Mouse (Mus musculus) embryonic facial prominence, embryonic 14.5 days (tissue): Measurements from ENCODE around the gene Rps13. TPM values are rescaled to one million over a fixed set of nuclear protein-coding genes. Genes with fewer than 3 reads are reported as not detected.

Experiments
- ATAC-seq: fragments of 200-750 bp; cut with Nextera tagmentation; 2 replicates; pipeline ENCODE4 v1.8.0; 2017; ENCODE audit warnings: low read depth, moderate number of reproducible peaks, moderate TSS enrichment
- DNase-seq: peaks from one replicate; pipeline ENCODE4 v3.0.0-alpha.2; 2015; ENCODE audit warnings: low spot score
- H3K27ac ChIP-seq: fragments of 300-500 bp; sonication (generic); replicated peaks from 2 replicates; pipeline ENCODE4 v1.5.1; 2014; ENCODE audit warnings: low read depth, mild to moderate bottlenecking, low read length, moderate library complexity
- H3K27me3 ChIP-seq: fragments of 300-500 bp; sonication (generic); replicated peaks from 2 replicates; pipeline ENCODE4 v1.6.1; 2014; ENCODE audit warnings: low read length; ENCODE audit not compliant: control insufficient read depth, insufficient read depth
- H3K36me3 ChIP-seq: fragments of 300-500 bp; sonication (generic); 2 replicates; pipeline ENCODE4 v1.6.1; 2014; ENCODE audit warnings: low read length, mixed read lengths; ENCODE audit not compliant: control insufficient read depth, insufficient read depth
- H3K4me1 ChIP-seq: fragments of 300-500 bp; sonication (generic); 2 replicates; pipeline ENCODE4 v1.6.1; 2014; ENCODE audit warnings: antibody characterized with exemption, low read length; ENCODE audit not compliant: control insufficient read depth, insufficient read depth
- H3K4me2 ChIP-seq: fragments of 300-500 bp; sonication (generic); 2 replicates; pipeline ENCODE4 v1.6.1; 2014; ENCODE audit warnings: low read depth, mild to moderate bottlenecking, low read length, moderate library complexity, mixed read lengths
- H3K4me3 ChIP-seq: fragments of 300-500 bp; sonication (generic); 2 replicates; pipeline ENCODE4 v1.5.1; 2014; ENCODE audit warnings: low read depth, mild to moderate bottlenecking, low read length
- H3K9ac ChIP-seq: fragments of 300-500 bp; sonication (generic); 2 replicates; pipeline ENCODE4 v1.6.1; 2014; ENCODE audit warnings: low read depth, mild to moderate bottlenecking, low read length, moderate library complexity, mixed read lengths
- H3K9me3 ChIP-seq: fragments of 300-500 bp; sonication (generic); 2 replicates; pipeline ENCODE4 v1.6.1; 2016; ENCODE audit warnings: low read length; ENCODE audit not compliant: control insufficient read depth
- WGBS: fragments of 180-500 bp; shearing (Covaris S2); extraction: QIAGEN DNeasy Blood & Tissue Kit; methylation state at CpG from one replicate; pipeline ENCODE4 v1.1.7; 2014; 5-methylcytosine and 5-hydroxymethylcytosine counted together
- polyA plus RNA-seq: library from polyadenylated mRNA; unstranded; fragments of >200 nt; fragmentation: Nextera tagmentation; extraction: Ambion mirVana; gene quantifications from 2 replicates; pipeline ENCODE4 v1.2.1, GENCODE M21; 2014

Rps13 gene
- polyA plus RNA-seq, 1 experiment from 2014 or later, result 873 TPM

DNA sequence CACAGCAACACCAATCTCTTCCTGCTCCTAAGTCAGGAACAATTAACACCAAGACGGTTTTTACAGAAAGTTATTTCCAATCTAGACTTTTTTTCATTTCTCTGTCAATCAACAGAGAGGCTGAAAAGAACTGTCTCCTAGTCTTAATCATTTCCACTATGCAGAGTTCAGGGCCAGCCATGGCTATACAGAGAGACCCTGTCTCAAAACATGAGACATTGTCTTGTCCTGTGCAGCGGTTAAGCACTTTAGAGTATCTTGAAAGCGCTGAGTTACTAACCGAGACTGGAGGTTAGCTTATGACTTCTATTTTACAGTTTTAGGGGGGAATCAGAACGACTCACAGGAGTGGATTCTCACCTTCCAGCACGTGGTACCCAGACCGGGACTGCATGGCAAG is 5.2 kb downstream of the Rps13 start:
- DNase-seq (no peak), ATAC-seq (no peak)
- no peak overlapping the region for H3K9ac ChIP-seq
- H3K4me2 ChIP-seq, result no peak overlapping the region
- H3K27ac ChIP-seq, result no peak overlapping the region
- peaks cover 41% of the 10 kb centered on the region for H3K36me3 ChIP-seq
- no peaks in the 10 kb centered on the region for H3K27me3 ChIP-seq
- peaks cover 7% of the 10 kb centered on the region for H3K4me1 ChIP-seq
- H3K9me3 ChIP-seq, result no peaks in the 10 kb centered on the region
- no peak overlapping the region for H3K4me3 ChIP-seq
- WGBS, result 78% methylated on average over 7 of the region's 7 CpGs

DNA sequence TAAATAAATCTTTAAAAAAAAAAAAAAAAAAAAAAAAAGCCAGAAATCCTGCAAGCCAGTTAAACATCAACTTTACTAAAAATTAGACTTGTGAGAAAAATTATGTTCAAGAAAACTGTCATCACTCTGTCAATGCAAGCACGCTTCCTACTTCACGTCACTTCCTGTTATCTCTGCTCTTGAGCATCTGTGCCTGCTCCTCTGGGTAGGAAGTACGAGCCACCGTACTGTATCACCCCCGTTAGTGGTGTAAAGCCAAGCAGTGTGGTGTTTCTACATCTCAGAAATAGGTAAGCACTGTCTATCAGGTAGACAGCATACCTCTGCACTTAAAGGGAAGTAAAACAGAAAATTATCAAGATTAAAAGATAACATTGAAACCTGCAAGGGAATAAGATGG is 6.1 kb downstream of the Rps13 start:
- Histone ChIP-seq H3K36me3 (peaks cover 40% of the 10 kb centered on the region), H3K4me3 (no peak overlapping the region), H3K4me2 (no peak overlapping the region), H3K27ac (no peak overlapping the region), H3K4me1 (peaks cover 5% of the 10 kb centered on the region), H3K27me3 (no peaks in the 10 kb centered on the region), H3K9me3 (no peaks in the 10 kb centered on the region), H3K9ac (no peak overlapping the region)
- DNase-seq (no peak), ATAC-seq (no peak)
- 84% methylated on average over 5 of the region's 5 CpGs for WGBS

DNA sequence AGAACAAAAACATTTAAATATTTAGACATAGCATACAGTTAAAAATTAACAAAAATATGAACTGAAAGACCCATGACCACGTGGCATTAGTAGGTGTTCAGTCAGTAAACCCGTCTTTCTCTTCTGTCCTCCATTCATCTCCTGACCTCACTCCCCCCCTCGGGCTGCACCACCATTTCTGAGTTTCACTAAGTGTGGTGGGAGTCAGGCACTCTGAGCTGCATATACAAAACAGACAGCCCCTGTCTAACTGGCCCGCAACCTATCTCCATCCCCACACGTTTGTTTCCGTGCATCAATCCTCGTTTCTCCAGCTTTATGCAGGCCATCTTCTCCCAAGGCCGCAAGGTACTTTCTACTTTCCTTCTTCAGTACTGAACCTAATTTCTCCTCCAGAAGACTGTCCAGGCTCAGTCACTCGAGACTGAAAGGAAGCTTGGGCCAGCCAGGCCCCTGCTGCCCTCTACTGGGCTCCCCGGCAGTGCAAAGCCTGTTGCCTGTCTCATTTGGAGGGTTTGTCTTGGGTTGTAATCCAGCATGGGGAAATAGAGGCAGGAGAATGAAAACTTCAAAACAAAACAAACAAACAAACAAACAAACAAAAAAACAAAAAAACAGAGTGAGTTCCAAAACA is 10.5 kb downstream of the Rps13 start:
- Histone ChIP-seq H3K36me3 (no peaks in the 10 kb centered on the region), H3K4me1 (no peaks in the 10 kb centered on the region), H3K9me3 (no peaks in the 10 kb centered on the region), H3K4me3 (no peak overlapping the region), H3K27ac (no peak overlapping the region), H3K27me3 (no peaks in the 10 kb centered on the region), H3K9ac (no peak overlapping the region), H3K4me2 (no peak overlapping the region)
- ATAC-seq (peak; percentile 45; the same call in 1 of the 2 replicates), DNase-seq (peak; percentile 82)
- 28% methylated on average over 10 of the region's 10 CpGs for WGBS

DNA sequence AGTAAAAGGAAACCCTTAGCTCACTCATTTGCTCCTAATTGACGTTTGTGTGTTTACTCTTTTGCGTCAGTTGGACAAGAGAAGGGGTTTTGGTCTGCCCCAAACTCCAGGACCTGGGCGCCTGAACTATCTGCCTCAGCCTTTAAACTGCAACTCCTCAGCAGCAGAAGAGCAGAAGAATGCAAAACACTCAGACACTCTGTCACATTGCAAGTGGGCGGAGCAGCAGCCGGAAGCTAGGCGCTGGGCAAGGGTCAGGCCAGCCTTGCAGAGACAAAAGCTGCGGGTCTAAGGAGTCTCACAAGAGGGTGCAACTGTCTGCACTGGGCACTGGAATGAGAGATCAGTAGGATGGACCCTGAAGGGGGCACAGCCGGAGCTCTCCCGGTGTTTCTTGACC is 24.5 kb downstream of the Rps13 start:
- DNase-seq (no peak), ATAC-seq (no peak)
- WGBS, result 18% methylated on average over 9 of the region's 9 CpGs
- Histone ChIP-seq H3K27ac (no peak overlapping the region), H3K4me1 (peaks cover 3% of the 10 kb centered on the region; the same call in 1 of the 2 replicates), H3K9ac (no peak overlapping the region), H3K4me3 (no peak overlapping the region; the same call in 1 of the 2 replicates), H3K27me3 (peaks cover 35% of the 10 kb centered on the region), H3K4me2 (peak overlapping the region; percentile 33; the same call in 1 of the 2 replicates), H3K9me3 (no peaks in the 10 kb centered on the region), H3K36me3 (no peaks in the 10 kb centered on the region)

DNA sequence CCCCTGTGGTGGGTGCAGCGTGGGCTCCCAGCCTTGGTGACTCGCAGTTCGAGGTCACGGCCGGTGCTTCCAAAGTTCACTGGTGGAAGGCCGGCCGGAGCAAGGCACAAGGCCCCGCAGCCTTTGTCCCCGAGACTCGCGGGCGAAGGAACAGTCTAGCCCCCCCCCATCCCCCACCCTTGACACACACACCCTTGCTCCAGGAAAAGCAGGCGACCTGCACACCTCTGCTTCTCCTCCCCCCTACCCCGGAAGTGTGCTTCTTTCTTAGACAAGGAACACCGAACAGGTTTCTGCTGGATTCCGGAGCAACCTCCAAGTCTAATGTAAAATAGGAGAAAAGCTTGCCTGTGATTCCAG is 25.4 kb downstream of the Rps13 start:
- Histone ChIP-seq H3K9ac (0 out of 2 replicates have a peak overlapping the region, but pooled peaks have one; percentile 37), H3K4me2 (peak overlapping the region; percentile 100), H3K4me3 (peak overlapping the region; percentile 64), H3K9me3 (no peaks in the 10 kb centered on the region), H3K4me1 (peaks cover 3% of the 10 kb centered on the region; the same call in 1 of the 2 replicates), H3K36me3 (no peaks in the 10 kb centered on the region), H3K27ac (no peak overlapping the region), H3K27me3 (peaks cover 35% of the 10 kb centered on the region)
- ATAC-seq (0 out of 2 replicates have a peak, but pooled peaks have one; percentile 27), DNase-seq (no peak)
- WGBS, result 2% methylated on average over 13 of the region's 16 CpGs

DNA sequence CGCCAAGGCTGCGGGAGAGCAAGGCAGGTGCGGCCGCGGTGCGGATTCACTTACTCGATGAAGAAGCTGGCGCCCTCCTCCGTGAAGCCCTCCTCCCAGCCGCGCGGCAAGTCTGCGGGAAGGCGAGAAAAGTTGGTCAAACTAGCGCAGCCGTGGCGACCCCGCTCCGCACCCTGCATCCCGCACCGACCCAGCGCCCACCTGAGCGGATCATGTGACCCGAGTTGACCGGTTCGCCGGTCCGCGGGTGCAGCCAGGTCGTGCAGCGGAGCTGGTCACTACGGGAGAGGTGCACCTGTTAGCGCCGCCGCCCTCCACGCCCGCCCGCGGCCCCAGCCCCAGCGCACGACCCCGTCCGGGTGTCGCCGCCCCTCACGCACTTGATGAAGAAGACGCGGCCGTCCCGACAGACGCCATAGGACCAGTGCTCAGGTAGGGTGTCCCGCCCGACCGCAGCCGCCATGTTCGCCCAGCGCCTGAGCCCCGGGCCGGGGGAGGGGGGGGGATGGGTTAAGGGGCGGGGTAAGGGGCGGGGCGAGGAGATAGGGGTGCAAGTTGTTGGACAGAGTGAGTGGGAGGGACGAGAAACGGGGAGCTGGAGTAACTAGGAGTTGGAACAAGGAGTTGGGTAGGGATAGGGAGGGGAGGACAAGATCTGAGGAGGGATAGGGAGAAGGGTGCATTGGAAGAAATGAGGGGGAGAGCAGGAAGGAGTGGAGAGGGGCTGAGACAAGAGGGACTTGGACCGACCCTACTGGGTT is 25.9 kb downstream of the Rps13 start, which contains the start of gene Plekha7:
Gene Plekha7, minus strand, starts transcription at position 506 of the 761 bp plus-strand sequence.
- H3K27me3 ChIP-seq, result peaks cover 35% of the 10 kb centered on the region
- 0% methylated on average over 14 of the region's 65 CpGs for WGBS
- peaks cover 3% of the 10 kb centered on the region; the same call in 1 of the 2 replicates for H3K4me1 ChIP-seq
- H3K9ac ChIP-seq, result peak within 1 kb of the TSS; percentile 57
- peak within 1 kb of the TSS; percentile 64 for H3K4me3 ChIP-seq
- H3K27ac ChIP-seq, result no peak within 1 kb of the TSS
- peak within 1 kb of the TSS; percentile 100 for H3K4me2 ChIP-seq
- H3K36me3 ChIP-seq, result no peaks in the 10 kb centered on the region
- DNase-seq (peak; percentile 75), ATAC-seq (peak; percentile 68)
- no peaks in the 10 kb centered on the region for H3K9me3 ChIP-seq

DNA sequence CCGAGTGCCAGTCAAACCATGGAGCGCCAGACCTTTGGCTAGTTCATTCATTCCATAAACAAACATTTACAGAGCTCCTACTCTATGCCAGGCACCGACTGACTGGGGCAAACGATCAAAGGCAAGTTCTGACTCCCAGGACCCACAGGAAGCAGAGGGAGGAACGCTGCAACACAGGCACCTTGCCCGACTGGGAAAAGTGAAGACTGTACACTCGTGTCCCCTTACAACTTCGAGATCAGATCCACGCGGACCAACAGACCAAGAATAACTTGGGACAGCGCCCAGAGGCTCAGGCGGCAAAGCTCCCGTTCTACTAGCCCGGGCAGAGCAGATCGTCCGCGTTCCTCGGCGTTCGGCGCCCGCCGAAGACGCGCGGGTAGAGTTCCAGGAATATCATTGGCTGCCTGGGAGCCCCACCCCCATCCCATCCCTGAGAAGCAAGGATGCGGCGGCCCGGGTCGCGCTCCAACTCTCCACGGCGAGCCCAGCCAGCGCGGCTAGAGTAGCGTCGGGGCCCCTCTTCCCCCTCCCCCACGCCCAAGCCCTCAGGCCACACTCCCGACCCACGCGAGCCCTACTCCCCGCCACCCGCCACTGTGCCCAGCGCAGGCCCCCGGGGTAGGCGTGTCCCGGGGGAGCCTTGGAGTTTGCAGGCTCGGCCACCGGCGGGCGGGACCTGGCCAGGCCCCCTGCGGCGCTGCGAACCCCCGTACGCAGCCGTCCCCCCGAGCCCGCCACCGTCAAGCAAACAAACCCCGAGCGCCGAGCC is 26.7 kb downstream of the Rps13 start:
- H3K36me3 ChIP-seq, result no peaks in the 10 kb centered on the region
- H3K27me3 ChIP-seq, result peaks cover 35% of the 10 kb centered on the region
- under 1% methylated on average over 19 of the region's 63 CpGs for WGBS
- H3K4me3 ChIP-seq, result peak overlapping the region; percentile 64
- ATAC-seq, result peak; percentile 88
- H3K4me2 ChIP-seq, result peak overlapping the region; percentile 100
- peak; percentile 85 for DNase-seq
- no peaks in the 10 kb centered on the region for H3K9me3 ChIP-seq
- peaks cover 3% of the 10 kb centered on the region; the same call in 1 of the 2 replicates for H3K4me1 ChIP-seq
- no peak overlapping the region for H3K27ac ChIP-seq
- H3K9ac ChIP-seq, result peak overlapping the region; percentile 57

DNA sequence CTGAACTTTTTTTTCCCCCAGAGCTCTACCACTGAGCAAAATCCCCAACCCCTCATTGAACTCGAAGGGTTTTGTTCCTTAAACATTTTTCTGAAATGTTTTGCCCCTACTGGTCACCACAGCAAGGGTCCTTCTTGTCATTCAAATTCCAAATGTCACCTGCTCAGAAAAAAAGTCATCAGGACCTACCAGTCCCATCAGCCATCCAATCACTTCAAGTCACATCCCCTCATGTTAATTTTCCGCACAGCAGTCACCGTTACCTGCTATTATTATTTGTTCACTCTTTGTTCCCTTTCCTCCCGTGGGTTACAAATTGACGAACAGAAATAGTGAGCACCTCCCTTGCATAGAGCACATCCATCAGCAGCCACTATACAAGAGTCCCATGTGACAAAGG is 27.4 kb downstream of the Rps13 start:
- no peak for ATAC-seq
- no peak for DNase-seq
- H3K27ac ChIP-seq, result no peak overlapping the region

More for the DNA sequence above, 27.4 kb downstream of the Rps13 start:
- H3K36me3 ChIP-seq, result no peaks in the 10 kb centered on the region
- peak overlapping the region; percentile 64 for H3K4me3 ChIP-seq
- peaks cover 35% of the 10 kb centered on the region for H3K27me3 ChIP-seq
- peaks cover 3% of the 10 kb centered on the region; the same call in 1 of the 2 replicates for H3K4me1 ChIP-seq
- no peaks in the 10 kb centered on the region for H3K9me3 ChIP-seq
- no peak overlapping the region for H3K9ac ChIP-seq
- 16% methylated on average over 5 of the region's 5 CpGs for WGBS
- H3K4me2 ChIP-seq, result peak overlapping the region; percentile 100
